Mouse (Mus musculus) CH12.LX (cell line): ENCODE measurements around the gene Pkhd1. TPM values are rescaled to one million over a fixed set of nuclear protein-coding genes. Genes with fewer than 3 reads are reported as not detected.

ENCODE experiments used
- DNase-seq: peaks from one replicate; pipeline ENCODE4 v3.0.0-alpha.2; 2013; ENCODE audit errors: extremely low read depth
- H3K27ac ChIP-seq: 2 replicates; pipeline ENCODE4 v1.5.1; 2012; ENCODE audit warnings: low read depth, mild to moderate bottlenecking, control low read depth, moderate library complexity; ENCODE audit not compliant: insufficient read depth
- H3K27me3 ChIP-seq: replicated peaks from 2 replicates; pipeline ENCODE3; 2012; ENCODE audit warnings: inconsistent platforms
- H3K36me3 ChIP-seq, 2 experiments: replicated peaks in 1 of 2; 2 replicates each; pipeline versions ENCODE3 to v1.6.1; 2012; ENCODE audit warnings: inconsistent platforms in 1 of 2, low read length in 1 of 2, mild to moderate bottlenecking in 1 of 2, mixed read lengths in 1 of 2, moderate library complexity in 1 of 2; ENCODE audit not compliant: control insufficient read depth in 1 of 2, insufficient read depth in 1 of 2
- H3K4me1 ChIP-seq, 2 experiments: 2 replicates each; pipeline ENCODE4 v1.6.1; 2012; ENCODE audit warnings: inconsistent platforms in 1 of 2, moderate library complexity in 1 of 2; ENCODE audit not compliant: insufficient read depth in 2 of 2, control insufficient read depth in 1 of 2
- H3K4me2 ChIP-seq: 2 replicates; pipeline ENCODE4 v1.6.1; 2012; ENCODE audit warnings: low read depth, mild to moderate bottlenecking, control low read depth; ENCODE audit not compliant: poor library complexity, insufficient read depth, severe bottlenecking
- H3K4me3 ChIP-seq, 3 experiments: fragments of 150-350 bp in 1 of 3; sonication (generic) in 1 of 3; replicated peaks in 1 of 3; 2 replicates each; pipeline versions ENCODE3 to v1.5.1; 2011 to 2012; ENCODE audit warnings: low read depth in 2 of 3, low read length in 2 of 3, mild to moderate bottlenecking in 2 of 3, moderate library complexity in 2 of 3, control low read depth in 1 of 3, improper control_type of control experiment in 1 of 3, inconsistent platforms in 1 of 3, mixed read lengths in 1 of 3; ENCODE audit not compliant: poor library complexity in 1 of 3
- H3K79me2 ChIP-seq: replicated peaks from 2 replicates; pipeline ENCODE4 v1.6.1; 2012; ENCODE audit warnings: mild to moderate bottlenecking, moderate library complexity; ENCODE audit not compliant: control insufficient read depth, poor library complexity, insufficient read depth, severe bottlenecking; ENCODE audit errors: extremely low read depth
- H3K9ac ChIP-seq: 2 replicates; pipeline ENCODE4 v1.6.1; 2012; ENCODE audit warnings: low read depth, mild to moderate bottlenecking, control low read depth, moderate library complexity; ENCODE audit not compliant: insufficient read depth
- H3K9me3 ChIP-seq: replicated peaks from 2 replicates; pipeline ENCODE3; 2012; ENCODE audit warnings: low read length, inconsistent platforms, mixed read lengths
- BHLHE40 ChIP-seq: IDR thresholded peaks from 2 replicates; pipeline ENCODE4 v1.6.1; 2011; ENCODE audit warnings: mild to moderate bottlenecking, low read depth, low read length, improper control_type of control experiment
- CHD2 ChIP-seq: IDR thresholded peaks from 2 replicates; pipeline ENCODE4 v1.6.1; 2011; ENCODE audit warnings: low read length, improper control_type of control experiment
- CTCF ChIP-seq, 2 experiments: IDR thresholded peaks in 1 of 2; conservative IDR thresholded peaks in 1 of 2; 2 replicates each; pipeline ENCODE4 v1.5.1; 2011 to 2012; ENCODE audit warnings: low read depth in 2 of 2, low read length in 2 of 2, improper control_type of control experiment in 1 of 2, inconsistent platforms in 1 of 2, mild to moderate bottlenecking in 1 of 2, moderate library complexity in 1 of 2
- E2F4 ChIP-seq: IDR thresholded peaks from 2 replicates; pipeline ENCODE4 v1.6.1; 2011; ENCODE audit warnings: low read depth, low read length, improper control_type of control experiment; ENCODE audit not compliant: insufficient replicate concordance
- ELF1 ChIP-seq: IDR thresholded peaks from 2 replicates; pipeline ENCODE4 v1.6.1; 2014; ENCODE audit warnings: low read depth, mild to moderate bottlenecking, inconsistent platforms, low read length, improper control_type of control experiment
- ETS1 ChIP-seq: conservative IDR thresholded peaks from 2 replicates; pipeline ENCODE4 v1.6.1; 2012; ENCODE audit warnings: low read depth, mild to moderate bottlenecking, inconsistent platforms, low read length, improper control_type of control experiment, moderate library complexity
- GABPA ChIP-seq: IDR thresholded peaks from 2 replicates; pipeline ENCODE4 v1.6.1; 2012; ENCODE audit warnings: low read depth, low read length, improper control_type of control experiment, inconsistent platforms; ENCODE audit not compliant: insufficient replicate concordance
- HCFC1 ChIP-seq: IDR thresholded peaks from 2 replicates; pipeline ENCODE4 v1.6.1; 2012; ENCODE audit warnings: low read depth, mild to moderate bottlenecking, inconsistent platforms, low read length, improper control_type of control experiment
- JUN ChIP-seq: IDR thresholded peaks from 2 replicates; pipeline ENCODE4 v1.6.1; 2011; ENCODE audit warnings: low read depth, mild to moderate bottlenecking, low read length, improper control_type of control experiment, moderate library complexity; ENCODE audit not compliant: insufficient read depth
- JUND ChIP-seq: conservative IDR thresholded peaks from 2 replicates; pipeline ENCODE4 v1.6.1; 2011; ENCODE audit warnings: low read depth, low read length, improper control_type of control experiment
- MAFK ChIP-seq: IDR thresholded peaks from 2 replicates; pipeline ENCODE4 v1.6.1; 2011; ENCODE audit warnings: low read length, improper control_type of control experiment; ENCODE audit not compliant: insufficient replicate concordance
- MEF2A ChIP-seq: IDR thresholded peaks from 2 replicates; pipeline ENCODE4 v1.6.1; 2014; ENCODE audit warnings: low read depth, mild to moderate bottlenecking, inconsistent platforms, low read length, improper control_type of control experiment, borderline replicate concordance
- MXI1 ChIP-seq: IDR thresholded peaks from 2 replicates; pipeline ENCODE4 v1.6.1; 2011; ENCODE audit warnings: mild to moderate bottlenecking, low read depth, low read length, improper control_type of control experiment
- NELFE ChIP-seq: IDR thresholded peaks from 2 replicates; pipeline ENCODE4 v1.6.1; 2011; ENCODE audit warnings: low read depth, low read length, improper control_type of control experiment
- PAX5 ChIP-seq: IDR thresholded peaks from 2 replicates; pipeline ENCODE4 v1.6.1; 2012; ENCODE audit warnings: low read length, inconsistent platforms, mixed read lengths
- POLR2A ChIP-seq: IDR thresholded peaks from 2 replicates; pipeline ENCODE4 v1.6.1; 2011; ENCODE audit warnings: low read depth, mild to moderate bottlenecking, improper control_type of control experiment, low read length
- POLR2AphosphoS2 ChIP-seq: IDR thresholded peaks from 2 replicates; pipeline ENCODE4 v1.6.1; 2011; ENCODE audit warnings: low read depth, low read length, improper control_type of control experiment
- RAD21 ChIP-seq: IDR thresholded peaks from 2 replicates; pipeline ENCODE4 v1.6.1; 2011; ENCODE audit warnings: low read depth, mild to moderate bottlenecking, low read length, improper control_type of control experiment, moderate library complexity
- SIN3A ChIP-seq: IDR thresholded peaks from 2 replicates; pipeline ENCODE4 v1.6.1; 2012; ENCODE audit warnings: low read length, improper control_type of control experiment, inconsistent platforms
- SMC3 ChIP-seq: IDR thresholded peaks from 2 replicates; pipeline ENCODE4 v1.6.1; 2011; ENCODE audit warnings: low read depth, low read length, improper control_type of control experiment
- TBP ChIP-seq: conservative IDR thresholded peaks from 2 replicates; pipeline ENCODE4 v1.6.1; 2011; ENCODE audit warnings: low read depth, low read length, improper control_type of control experiment
- UBTF ChIP-seq: IDR thresholded peaks from 2 replicates; pipeline ENCODE4 v1.6.1; 2012; ENCODE audit warnings: low read depth, mild to moderate bottlenecking, inconsistent platforms, low read length, improper control_type of control experiment, moderate library complexity
- USF1 ChIP-seq: IDR thresholded peaks from 2 replicates; pipeline ENCODE4 v1.6.1; 2014; ENCODE audit warnings: low read depth, mild to moderate bottlenecking, inconsistent platforms, low read length, improper control_type of control experiment
- USF2 ChIP-seq: conservative IDR thresholded peaks from 2 replicates; pipeline ENCODE4 v1.6.1; 2011; ENCODE audit warnings: low read depth, low read length, improper control_type of control experiment
- ZC3H11A ChIP-seq: IDR thresholded peaks from 2 replicates; pipeline ENCODE4 v1.6.1; 2012; ENCODE audit warnings: low read depth, mild to moderate bottlenecking, inconsistent platforms, low read length, improper control_type of control experiment
- ZKSCAN1 ChIP-seq: IDR thresholded peaks from 2 replicates; pipeline ENCODE4 v1.6.1; 2012; ENCODE audit warnings: low read depth, inconsistent platforms, low read length, improper control_type of control experiment, borderline replicate concordance
- ZMIZ1 ChIP-seq: IDR thresholded peaks from 2 replicates; pipeline ENCODE4 v1.6.1; 2012; ENCODE audit warnings: low read depth, mild to moderate bottlenecking, inconsistent platforms, low read length, improper control_type of control experiment
- ZNF384 ChIP-seq: IDR thresholded peaks from 2 replicates; pipeline ENCODE4 v1.6.1; 2012; ENCODE audit warnings: low read depth, low read length, improper control_type of control experiment, inconsistent platforms
- dilution Hi-C: fragments of 300-500 bp; cut with MboI; formaldehyde crosslinking; loops from 2 replicates; pipeline ENCODE4 v1.14.3; 2020; ENCODE audit warnings: low sequenced_read_pairs; ENCODE audit not compliant: extremely low pct_unique_long_range_greater_than_20kb, extremely low pct_ligation_motif_present
- in situ Hi-C: fragments of 300-500 bp; cut with MboI; formaldehyde crosslinking; loops from 3 replicates; pipeline ENCODE4 v1.14.3; 2019; ENCODE audit warnings: low sequenced_read_pairs, low pct_ligation_motif_present, low pct_unique_long_range_greater_than_20kb, mixed read lengths
- polyA plus RNA-seq: library from polyadenylated mRNA; unstranded; fragments of >175 nt; gene quantifications from 2 replicates; pipeline ENCODE4 v1.2.1, GENCODE M21; 2012; ENCODE audit warnings: low read depth; ENCODE audit not compliant: insufficient read length
- total RNA-seq, 2 experiments: library from RNA; depleted of rRNA; stranded (reverse); fragments of 300-350 nt in 1 of 2; fragments of >200 nt in 1 of 2; gene quantifications; 2 replicates each; pipeline ENCODE4 v1.2.3; 2012 to 2014

The Pkhd1 gene
- total and polyA plus RNA-seq, 3 experiments = not detected

DNA sequence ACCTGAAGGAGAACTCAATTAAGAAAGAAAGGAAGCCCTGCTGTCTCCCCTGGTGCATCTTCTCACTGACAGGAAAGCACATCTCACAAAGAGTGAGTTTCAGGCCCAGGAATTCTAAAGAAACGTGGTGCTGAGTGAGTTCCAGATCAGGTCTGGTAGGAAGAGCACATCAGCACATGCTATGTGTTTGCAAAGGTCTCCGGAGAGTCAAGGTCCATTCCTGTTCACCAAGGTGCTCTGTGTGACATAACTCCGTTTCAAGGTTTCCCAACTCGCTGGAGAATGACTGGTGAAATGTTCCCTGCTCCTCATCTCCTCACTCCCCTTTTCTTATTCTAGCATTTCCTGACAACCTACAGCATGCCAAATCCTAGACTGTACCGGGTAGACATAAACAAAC is 357.5 kb downstream of the Pkhd1 start:
- Histone ChIP-seq H3K79me2 (no peaks in the 10 kb centered on the region), H3K4me1 (peaks cover 0 to 14% of the 10 kb centered on the region in 2 experiments; a peak in 2 of 4 replicates), H3K36me3 (no peaks in the 10 kb centered on the region), H3K4me3 (no peak overlapping the region), H3K9me3 (peaks cover 2% of the 10 kb centered on the region), H3K27me3 (no peaks in the 10 kb centered on the region), H3K9ac (no peak overlapping the region), H3K4me2 (no peak overlapping the region), H3K27ac (no peak overlapping the region)
- no peak for DNase-seq
- no peak for TF ChIP-seq MAFK
- TF ChIP-seq ZNF384 = no peak
- TF ChIP-seq E2F4 = no peak
- TF ChIP-seq SIN3A = no peak
- no peak for TF ChIP-seq CTCF (conservative IDR thresholded peaks at IDR 0.05 in 1 of 2, IDR thresholded peaks at IDR 0.05 in 1 of 2; ENCODE audit: low read depth in 2 of 2, low read length in 2 of 2)
- no peak for TF ChIP-seq POLR2AphosphoS2
- TF ChIP-seq BHLHE40 = no peak
- no peak for TF ChIP-seq RAD21
- no peak for TF ChIP-seq HCFC1
- no peak for TF ChIP-seq ZKSCAN1
- no peak for TF ChIP-seq MXI1
- no peak for TF ChIP-seq NELFE
- TF ChIP-seq USF1 = no peak
- TF ChIP-seq JUN = no peak
- no peak for TF ChIP-seq JUND
- no peak for TF ChIP-seq MEF2A
- TF ChIP-seq ZMIZ1 = no peak
- TF ChIP-seq ETS1 = no peak
- in situ Hi-C loops = no loop called here
- dilution Hi-C loops = no loop called here

DNA sequence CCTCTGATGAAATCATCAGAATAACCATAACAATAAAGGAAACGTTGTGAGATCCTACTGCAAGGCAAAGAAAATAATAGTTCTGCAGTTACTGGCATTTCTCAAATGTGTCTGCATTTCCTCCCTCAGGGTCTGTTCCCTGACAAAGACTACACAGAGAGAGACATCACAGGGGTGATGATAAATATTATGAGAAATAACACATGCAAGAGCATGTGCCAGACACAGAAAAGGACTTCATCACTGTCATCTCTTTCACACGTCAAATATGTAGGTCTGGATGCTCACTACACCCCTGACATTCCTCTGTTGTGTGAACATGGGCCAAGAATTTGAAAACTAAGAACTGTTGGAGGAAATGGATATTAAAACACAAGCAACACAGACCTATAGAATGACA is 369.7 kb downstream of the Pkhd1 start:
- H3K79me2 ChIP-seq = no peaks in the 10 kb centered on the region
- no peak for TF ChIP-seq TBP
- TF ChIP-seq USF1 = no peak
- TF ChIP-seq PAX5 = no peak
- no peak for TF ChIP-seq ZMIZ1
- no peak for TF ChIP-seq BHLHE40
- TF ChIP-seq SMC3 = no peak
- no peak for TF ChIP-seq POLR2A
- TF ChIP-seq GABPA = no peak
- no peak for TF ChIP-seq USF2
- no peak for TF ChIP-seq UBTF
- TF ChIP-seq HCFC1 = no peak
- no peak for TF ChIP-seq CHD2
- no peak for TF ChIP-seq ELF1
- TF ChIP-seq CTCF (conservative IDR thresholded peaks at IDR 0.05 in 1 of 2, IDR thresholded peaks at IDR 0.05 in 1 of 2; ENCODE audit: low read depth in 2 of 2, low read length in 2 of 2) = no peak
- TF ChIP-seq ETS1 = no peak
- TF ChIP-seq ZKSCAN1 = no peak
- no peak for TF ChIP-seq NELFE
- TF ChIP-seq ZC3H11A = no peak
- TF ChIP-seq JUN = no peak
- TF ChIP-seq, all 38 proteins: peak for 0
- H3K27ac ChIP-seq = no peak overlapping the region
- H3K4me2 ChIP-seq = no peak overlapping the region
- no peak overlapping the region for H3K9ac ChIP-seq
- DNase-seq = no peak
- H3K4me1 ChIP-seq = no peaks in the 10 kb centered on the region
- dilution Hi-C loops (no loop called here), in situ Hi-C loops (no loop called here)
- H3K9me3 ChIP-seq = peaks cover 6% of the 10 kb centered on the region
- H3K4me3 ChIP-seq = no peak overlapping the region
- H3K36me3 ChIP-seq = no peaks in the 10 kb centered on the region
- no peaks in the 10 kb centered on the region for H3K27me3 ChIP-seq
